Mouse (Mus musculus): ENCODE data around the gene Rbm26.

DNA sequence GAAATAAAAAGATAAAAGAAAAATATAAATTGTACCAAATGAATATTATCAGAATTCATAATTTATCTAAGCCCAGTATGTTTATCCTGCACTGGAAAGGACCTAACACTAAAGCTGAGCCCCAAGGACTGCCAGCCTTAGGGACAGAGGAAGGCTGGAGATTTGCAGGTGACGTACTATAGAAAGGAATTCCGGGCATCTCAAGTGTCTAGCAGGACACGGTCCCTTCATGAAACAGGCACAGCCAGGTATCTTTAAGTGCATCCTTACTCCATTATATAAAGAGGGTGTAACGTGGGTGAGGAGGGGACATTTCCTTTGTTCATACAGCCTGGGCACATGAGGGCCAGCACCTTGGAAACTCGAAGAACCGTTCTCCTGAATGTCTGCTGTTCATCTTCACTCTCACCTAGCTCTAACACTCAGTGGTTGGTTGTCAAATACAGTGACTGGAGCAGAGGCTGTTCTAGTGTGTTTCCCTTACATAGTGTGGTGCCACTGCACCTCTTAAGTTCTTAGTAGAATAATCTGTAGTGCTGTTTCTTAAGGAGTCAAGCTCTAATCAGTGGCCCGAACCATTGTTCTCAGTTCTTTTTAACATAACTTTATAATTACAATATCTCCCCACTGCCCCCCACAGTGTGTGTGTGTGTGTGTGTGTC, 91.7 kb downstream of the Rbm26 start:
- TF ChIP-seq EP300 (IDR thresholded peaks at IDR 0.05; ENCODE audit: low read depth) (no peak), CTCF (IDR thresholded peaks at IDR 0.05; ENCODE audit: low read depth) (no peak)

Data from liver, postnatal 0 days (tissue).